Mouse (Mus musculus): ENCODE measurements around the gene Peg12. TPM values are rescaled to one million over a fixed set of nuclear protein-coding genes. Genes with fewer than 3 reads are reported as not detected.
A peak's percentile ranks its signal among the peaks of the same experiment; 100 is the strongest.

The Peg12 gene
- polyA plus RNA-seq, 1 experiment from 2014 or later = 21.4 TPM

GRCm38 (mm10) chr7:62419493-62420360 is 44.6 kb downstream of the Peg12 start, which contains the start of gene Mkrn3:
Gene Mkrn3 (minus strand): TSS chr7:62420139.
- H3K9ac ChIP-seq = peak within 1 kb of the TSS; percentile 62
- no peaks in the 10 kb centered on the region for H3K36me3 ChIP-seq
- WGBS = 19% methylated on average over 47 of the region's 49 CpGs
- H3K9me3 ChIP-seq = no peaks in the 10 kb centered on the region
- H3K4me3 ChIP-seq (replicated peaks) = peak within 1 kb of the TSS; percentile 66
- ATAC-seq = peak; percentile 80
- peak within 1 kb of the TSS; percentile 58; the same call in 1 of the 2 replicates for H3K27ac ChIP-seq
- H3K27me3 ChIP-seq (replicated peaks) = no peaks in the 10 kb centered on the region
- peak within 1 kb of the TSS; percentile 73 for H3K4me2 ChIP-seq (replicated peaks)
- 0 out of 2 replicates have a peak, but pooled peaks cover 3% of the 10 kb centered on the region for H3K4me1 ChIP-seq (replicated peaks)

GRCm38 (mm10) chr7:62419105-62419492 is 45.2 kb downstream of the Peg12 start:
- peak overlapping the region; percentile 73 for H3K4me2 ChIP-seq (replicated peaks)
- H3K27me3 ChIP-seq (replicated peaks) = no peaks in the 10 kb centered on the region
- ATAC-seq = peak; percentile 42
- H3K4me3 ChIP-seq (replicated peaks) = peak overlapping the region; percentile 66
- peak overlapping the region; percentile 62 for H3K9ac ChIP-seq
- H3K36me3 ChIP-seq = no peaks in the 10 kb centered on the region
- WGBS = 60% methylated on average over 17 of the region's 17 CpGs
- H3K9me3 ChIP-seq = no peaks in the 10 kb centered on the region
- H3K27ac ChIP-seq = no peak overlapping the region
- 0 out of 2 replicates have a peak, but pooled peaks cover 3% of the 10 kb centered on the region for H3K4me1 ChIP-seq (replicated peaks)

- WGBS = 82% methylated on average over 9 of the region's 9 CpGs
- H3K9ac ChIP-seq = no peak overlapping the region
- no peak for ATAC-seq
- no peak overlapping the region for H3K27ac ChIP-seq
- H3K4me2 ChIP-seq (replicated peaks) = peak overlapping the region; percentile 73
- H3K27me3 ChIP-seq (replicated peaks) = no peaks in the 10 kb centered on the region
- H3K36me3 ChIP-seq = no peaks in the 10 kb centered on the region
- 0 out of 2 replicates have a peak, but pooled peaks cover 3% of the 10 kb centered on the region for H3K4me1 ChIP-seq (replicated peaks)
- H3K9me3 ChIP-seq = no peaks in the 10 kb centered on the region
- H3K4me3 ChIP-seq (replicated peaks) = no peak overlapping the region
Measured at GRCm38 (mm10) chr7:62418346-62418745, 46.0 kb downstream of the Peg12 start.

- 0 out of 2 replicates have a peak, but pooled peaks cover 3% of the 10 kb centered on the region for H3K4me1 ChIP-seq (replicated peaks)
- no peak for ATAC-seq
- H3K36me3 ChIP-seq = no peaks in the 10 kb centered on the region
- no peaks in the 10 kb centered on the region for H3K9me3 ChIP-seq
- H3K27me3 ChIP-seq (replicated peaks) = no peaks in the 10 kb centered on the region
- no peak overlapping the region for H3K27ac ChIP-seq
- H3K9ac ChIP-seq = no peak overlapping the region
- H3K4me3 ChIP-seq (replicated peaks) = no peak overlapping the region
- H3K4me2 ChIP-seq (replicated peaks) = no peak overlapping the region
Measured at GRCm38 (mm10) chr7:62416173-62416572, 48.1 kb downstream of the Peg12 start.

GRCm38 (mm10) chr7:62415222-62415621 is 49.1 kb downstream of the Peg12 start:
- Histone ChIP-seq H3K27ac (no peak overlapping the region), H3K9ac (no peak overlapping the region), H3K4me3 (replicated peaks) (no peak overlapping the region), H3K9me3 (no peaks in the 10 kb centered on the region), H3K4me1 (replicated peaks) (0 out of 2 replicates have a peak, but pooled peaks cover 3% of the 10 kb centered on the region), H3K4me2 (replicated peaks) (no peak overlapping the region), H3K27me3 (replicated peaks) (no peaks in the 10 kb centered on the region), H3K36me3 (no peaks in the 10 kb centered on the region)
- ATAC-seq = no peak
- WGBS = 83% methylated on average over 1 of the region's 1 CpGs

Other genes with a start within 250 kb of the Peg12 start
- 60.7 and 63.5 TPM in 2 replicates for gene Ndn, start 117.9 kb downstream of the Peg12 start, polyA plus RNA-seq (2015; fragmentation: Nextera tagmentation; extraction: Ambion mirVana)
- gene Magel2, start 87.5 kb downstream of the Peg12 start, polyA plus RNA-seq (2015; fragmentation: Nextera tagmentation; extraction: Ambion mirVana) = 0.69 and 0.72 TPM in 2 replicates
- gene Mkrn3, start 44.4 kb downstream of the Peg12 start, polyA plus RNA-seq (2015; fragmentation: Nextera tagmentation; extraction: Ambion mirVana) = 4.2 and 4.4 TPM in 2 replicates